Mouse (Mus musculus): ENCODE measurements around the gene Anxa8. TPM values are rescaled to one million over a fixed set of nuclear protein-coding genes. Genes with fewer than 3 reads are reported as not detected.

The Anxa8 gene
- total RNA-seq, 4 experiments from 2014 or later: 1.8 to 5.8 (median 3.6) TPM

GRCm38 (mm10) chr14:34119046-34119723 is 33.4 kb downstream of the Anxa8 start:
- peak; percentile 14 for DNase-seq (ENCODE audit: low spot score)

GRCm38 (mm10) chr14:34120016-34120910 is 34.5 kb downstream of the Anxa8 start:
- DNase-seq (ENCODE audit: low spot score): peak; percentile 21

- DNase-seq (ENCODE audit: low spot score): no peak
These were observed 35.2 kb downstream of the Anxa8 start for GRCm38 (mm10) chr14:34120923-34121351.

- no peak for DNase-seq (ENCODE audit: low spot score)
These were observed 35.9 kb downstream of the Anxa8 start for GRCm38 (mm10) chr14:34121691-34122090.

GRCm38 (mm10) chr14:34131216-34131615 is 45.4 kb downstream of the Anxa8 start:
- DNase-seq (ENCODE audit: low spot score): no peak

- no peak for DNase-seq (ENCODE audit: low spot score)
These were observed 49.6 kb downstream of the Anxa8 start for GRCm38 (mm10) chr14:34135391-34135790.

- DNase-seq (ENCODE audit: low spot score): no peak
These were observed 54.2 kb downstream of the Anxa8 start for GRCm38 (mm10) chr14:34139671-34140664.

GRCm38 (mm10) chr14:34142316-34142715 is 56.5 kb downstream of the Anxa8 start:
- no peak for DNase-seq (ENCODE audit: low spot score)

- no peak for DNase-seq (ENCODE audit: low spot score)
These were observed 57.1 kb downstream of the Anxa8 start for GRCm38 (mm10) chr14:34142915-34143314.

Other genes starting within 250 kb of the Anxa8 start
- 1 to 10 TPM in 1 of 4 experiments, under 1 TPM in 3; 0.52 to 1.5 (median 0.78) TPM for gene Gdf10, start 162.4 kb upstream of the Anxa8 start, total RNA-seq (2022)
- under 1 TPM; 0.11 to 0.24 (median 0.20) TPM for gene Gdf2, start 144.9 kb upstream of the Anxa8 start, total RNA-seq (2022)
- gene Rbp3, start 132.0 kb upstream of the Anxa8 start, total RNA-seq (2022): not detected
- not detected for gene Zfp488, start 107.2 kb upstream of the Anxa8 start, total RNA-seq (2022)
- gene Gm30083, start 70.8 kb upstream of the Anxa8 start, total RNA-seq (2022): not detected
- not detected for gene Gm5460, start 69.2 kb upstream of the Anxa8 start, total RNA-seq (2022)
- not detected for gene Antxrl, start 33.3 kb upstream of the Anxa8 start, total RNA-seq (2022)
- not detected for gene A630023A22Rik, start 16.8 kb downstream of the Anxa8 start, total RNA-seq (2022)
- gene Npy4r, start 66.5 kb downstream of the Anxa8 start, total RNA-seq (2022): under 1 TPM; 0.09 to 0.28 (median 0.18) TPM
- under 1 TPM; 0.08 to 0.29 (median 0.09) TPM for gene Gprin2, start 115.7 kb downstream of the Anxa8 start, total RNA-seq (2022)
- under 1 TPM; 0.47 to 0.66 (median 0.53) TPM for gene Syt15, start 133.6 kb downstream of the Anxa8 start, total RNA-seq (2022)
- gene Shld2, start 224.5 kb downstream of the Anxa8 start, total RNA-seq (2022): 1 to 10 TPM; 6.3 to 8.8 (median 7.6) TPM
- gene Glud1, start 224.7 kb downstream of the Anxa8 start, total RNA-seq (2022): 100 to 1,000 TPM; 137 to 163 (median 150) TPM